Mouse (Mus musculus) heart, adult 2 months (tissue): ENCODE measurements around the gene Drosha.

ENCODE experiments used
- CTCF ChIP-seq: fragments of 200-600 bp; IDR thresholded peaks from 2 replicates; pipeline ENCODE4 v1.8.1; 2022; ENCODE audit warnings: antibody characterized with exemption, mild to moderate bottlenecking, moderate library complexity
- POLR2A ChIP-seq: fragments of 200-500 bp; IDR thresholded peaks from 2 replicates; pipeline ENCODE4 v1.6.1; 2011; ENCODE audit warnings: mild to moderate bottlenecking, low read depth, low read length, control low read depth; ENCODE audit not compliant: insufficient read depth

DNA sequence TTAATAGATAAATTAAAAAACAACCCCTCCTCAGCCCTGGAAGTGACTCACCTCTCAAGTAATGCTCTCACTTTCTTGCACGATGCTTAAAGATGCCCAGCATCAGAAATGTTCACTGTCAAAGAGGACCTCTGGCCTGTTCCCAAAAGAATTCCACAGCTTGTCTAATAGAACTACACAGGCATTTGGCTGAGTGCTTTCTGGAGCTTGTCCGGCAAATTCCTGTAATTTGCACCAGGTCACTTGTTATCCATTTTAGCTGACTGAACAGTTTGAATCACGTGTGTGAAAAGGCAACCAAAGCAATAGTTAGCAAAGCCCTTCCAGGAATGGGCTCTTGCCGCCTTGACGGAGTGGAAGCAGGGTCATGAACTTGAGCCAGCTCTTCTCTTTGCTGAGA is 140.6 kb downstream of the Drosha start:
- TF ChIP-seq CTCF, result no peak
- no peak for TF ChIP-seq POLR2A
